Mouse (Mus musculus) macrophage (primary cell): ENCODE results near the gene Cmtr1. TPM values are rescaled to one million over a fixed set of nuclear protein-coding genes. Genes with fewer than 3 reads are reported as not detected.
"Not testable (repeated sequence)": the region's sequence is repeated elsewhere in the genome, so short reads cannot be mapped to it uniquely, and the experiment has no call there.

ENCODE experiments used
- H3K27ac ChIP-seq: fragments of 350-480 bp; formaldehyde crosslinking; 2 replicates; pipeline ENCODE4 v1.9.0; 2021
- H3K36me3 ChIP-seq: fragments of 350-480 bp; formaldehyde crosslinking; 2 replicates; pipeline ENCODE4 v1.9.0; 2021; ENCODE audit errors: inconsistent target
- H3K4me3 ChIP-seq: fragments of 350-480 bp; formaldehyde crosslinking; 2 replicates; pipeline ENCODE4 v1.9.0; 2021; ENCODE audit errors: inconsistent target
- H3K79me2 ChIP-seq: fragments of 350-480 bp; formaldehyde crosslinking; 2 replicates; pipeline ENCODE4 v1.9.0; 2021; ENCODE audit errors: inconsistent target
- WGBS: methylation state at CpG from one replicate; pipeline ENCODE4 v1.1.7; 2026; ENCODE audit warnings: inconsistent platforms; ENCODE audit not compliant: missing documents; 5-methylcytosine and 5-hydroxymethylcytosine counted together
- polyA plus RNA-seq: library from polyadenylated mRNA; stranded (reverse); fragments of 250-400 nt; gene quantifications from 3 replicates; pipeline ENCODE4 v1.2.4, GENCODE M21; 2018; ENCODE audit warnings: inconsistent platforms

The Cmtr1 gene
- polyA plus RNA-seq, 1 experiment from 2014 or later, result 37.1 TPM

DNA sequence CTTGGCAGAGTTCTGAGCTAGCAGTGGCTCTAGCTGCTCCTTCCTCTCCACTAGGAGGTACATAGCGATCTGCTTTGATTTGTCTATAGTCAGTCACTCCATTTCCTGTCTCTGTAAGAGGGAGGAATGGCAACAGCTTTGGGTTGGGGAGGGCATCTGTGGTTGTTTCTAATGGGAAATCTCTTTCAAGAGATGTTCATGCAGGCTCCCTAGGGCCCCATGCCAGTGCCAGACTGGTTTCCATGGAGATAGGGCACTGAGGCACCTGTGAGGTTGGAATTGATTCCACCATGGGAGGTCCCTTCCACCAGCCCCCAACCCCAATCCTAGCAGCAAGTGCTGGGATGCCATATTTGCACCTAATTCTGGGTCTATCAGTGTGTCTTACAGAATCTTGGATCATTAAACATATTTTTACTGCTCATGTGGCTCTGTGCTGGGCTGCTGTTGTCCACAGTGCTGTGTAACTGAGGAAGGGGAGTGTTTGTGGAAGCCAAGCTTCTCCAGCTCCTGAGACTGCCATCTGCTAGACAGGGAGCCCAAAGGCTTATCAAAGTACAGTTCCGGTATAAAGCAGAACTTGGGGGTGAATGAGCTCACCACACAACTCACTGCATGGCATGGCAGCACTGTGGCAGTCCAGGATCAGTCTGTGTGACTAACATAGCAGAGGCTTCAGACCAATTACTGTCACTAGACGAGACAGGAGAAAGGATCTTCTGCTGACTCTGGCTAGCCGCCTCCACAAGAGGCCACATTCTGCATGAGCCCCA is 42.7 kb downstream of the Cmtr1 start:
- no peak overlapping the region for H3K27ac ChIP-seq
- 58% methylated on average over 4 of the region's 4 CpGs for WGBS
- no peak overlapping the region for H3K4me3 ChIP-seq
- peaks cover 65% of the 10 kb centered on the region for H3K36me3 ChIP-seq
- no peaks in the 10 kb centered on the region for H3K79me2 ChIP-seq

GRCm38 (mm10) chr17:29704781-29705180 is 44.4 kb downstream of the Cmtr1 start:
- Histone ChIP-seq H3K36me3 (peaks cover 49% of the 10 kb centered on the region), H3K27ac (no peak overlapping the region), H3K79me2 (no peaks in the 10 kb centered on the region), H3K4me3 (no peak overlapping the region)
- 54% methylated on average over 3 of the region's 3 CpGs for WGBS

- H3K36me3 ChIP-seq, result peaks cover 38% of the 10 kb centered on the region
- H3K27ac ChIP-seq, result no peak overlapping the region
- no peaks in the 10 kb centered on the region for H3K79me2 ChIP-seq
- 97% methylated on average over 5 of the region's 5 CpGs for WGBS
- no peak overlapping the region for H3K4me3 ChIP-seq
Observed at GRCm38 (mm10) chr17:29705881-29706280, 45.5 kb downstream of the Cmtr1 start.

DNA sequence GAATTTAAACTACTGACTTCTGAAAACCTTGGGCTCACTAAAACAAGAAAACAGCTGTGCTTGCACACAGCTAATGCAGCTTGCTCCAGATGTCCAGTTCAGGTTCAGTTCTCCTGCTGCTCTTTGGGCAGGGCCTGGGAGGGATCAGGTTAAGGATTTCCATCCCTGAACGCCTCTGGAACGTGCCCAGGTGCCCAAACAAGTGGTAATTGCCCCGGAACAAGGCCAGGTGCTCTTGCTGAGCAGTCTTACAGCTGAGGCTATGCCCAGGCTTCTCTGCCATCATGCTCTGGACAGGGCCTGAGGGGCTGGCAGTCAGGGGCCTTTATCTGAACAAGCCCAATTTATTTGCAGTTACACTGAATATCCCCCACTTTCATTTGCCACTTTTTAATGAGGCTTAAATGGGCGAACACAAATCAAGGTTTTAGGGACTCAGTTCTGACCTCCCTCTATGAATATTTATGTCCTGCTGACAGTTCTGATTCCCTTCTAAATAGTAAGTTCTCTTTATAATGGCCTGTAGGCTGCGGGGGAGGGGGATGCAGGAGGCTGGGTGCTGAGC is 46.7 kb downstream of the Cmtr1 start:
- Histone ChIP-seq H3K79me2 (no peaks in the 10 kb centered on the region), H3K27ac (no peak overlapping the region), H3K4me3 (no peak overlapping the region), H3K36me3 (peaks cover 26% of the 10 kb centered on the region)
- 100% methylated on average over 5 of the region's 5 CpGs for WGBS

GRCm38 (mm10) chr17:29708783-29709182 is 48.4 kb downstream of the Cmtr1 start:
- Histone ChIP-seq H3K27ac (no peak overlapping the region), H3K4me3 (no peak overlapping the region), H3K36me3 (peaks cover 12% of the 10 kb centered on the region), H3K79me2 (no peaks in the 10 kb centered on the region)
- 66% methylated on average over 5 of the region's 5 CpGs for WGBS

DNA sequence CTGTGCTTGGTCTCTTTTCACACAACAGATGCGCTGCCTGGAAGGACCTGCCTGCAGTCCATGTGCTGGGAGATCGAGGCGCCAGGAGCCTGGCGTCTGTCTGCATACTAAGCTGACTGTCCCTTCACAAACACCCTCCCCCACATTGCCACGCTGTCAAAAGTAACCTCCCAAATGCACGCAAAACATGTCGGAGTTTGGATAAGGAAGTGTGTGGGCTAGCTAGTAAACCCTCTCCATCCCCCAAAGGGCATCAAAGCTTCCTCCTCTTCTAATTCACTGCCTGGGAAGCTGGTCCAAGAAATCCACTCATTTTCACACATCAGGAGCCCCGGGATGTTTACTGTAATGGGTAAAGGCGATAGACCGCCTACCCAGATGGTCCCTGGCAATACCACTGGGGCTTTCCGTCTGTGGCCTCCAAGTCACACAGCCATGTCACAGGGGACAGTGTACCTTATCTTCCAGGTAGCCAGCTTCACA is 50.2 kb downstream of the Cmtr1 start:
- WGBS, result 98% methylated on average over 11 of the region's 11 CpGs
- H3K27ac ChIP-seq, result no peak overlapping the region
- no peaks in the 10 kb centered on the region for H3K79me2 ChIP-seq
- H3K36me3 ChIP-seq, result no peaks in the 10 kb centered on the region
- H3K4me3 ChIP-seq, result no peak overlapping the region

GRCm38 (mm10) chr17:29711076-29711744 is 50.8 kb downstream of the Cmtr1 start:
- Histone ChIP-seq H3K79me2 (no peaks in the 10 kb centered on the region), H3K4me3 (no peak overlapping the region), H3K36me3 (no peaks in the 10 kb centered on the region), H3K27ac (no peak overlapping the region)
- 89% methylated on average over 19 of the region's 19 CpGs for WGBS

GRCm38 (mm10) chr17:29711745-29712431 is 51.5 kb downstream of the Cmtr1 start:
- no peaks in the 10 kb centered on the region for H3K79me2 ChIP-seq
- no peak overlapping the region for H3K27ac ChIP-seq
- WGBS, result 87% methylated on average over 6 of the region's 8 CpGs
- no peak overlapping the region for H3K4me3 ChIP-seq
- H3K36me3 ChIP-seq, result no peaks in the 10 kb centered on the region

GRCm38 (mm10) chr17:29712565-29712964 is 52.2 kb downstream of the Cmtr1 start:
- Histone ChIP-seq H3K4me3 (no peak overlapping the region), H3K79me2 (no peaks in the 10 kb centered on the region), H3K27ac (no peak overlapping the region), H3K36me3 (no peaks in the 10 kb centered on the region)
- 90% methylated on average over 6 of the region's 7 CpGs for WGBS

DNA sequence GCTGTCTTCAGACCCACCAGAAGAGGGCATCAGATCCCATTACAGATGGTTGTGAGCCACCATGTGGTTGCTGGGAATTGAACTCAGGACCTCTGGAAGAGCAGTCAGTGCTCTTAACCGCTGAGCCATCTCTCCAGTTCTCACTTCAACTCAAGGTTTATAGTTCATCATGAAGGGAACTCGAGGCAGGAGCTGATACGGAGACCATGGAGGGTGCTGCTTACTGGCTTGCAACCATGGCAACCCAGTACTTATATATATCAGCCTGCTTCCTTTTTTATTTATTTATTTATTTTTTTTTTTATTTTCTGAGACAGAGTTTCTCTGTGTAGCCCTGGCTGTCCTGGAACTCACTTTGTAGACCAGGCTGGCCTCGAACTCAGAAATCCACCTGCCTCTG is 53.3 kb downstream of the Cmtr1 start:
- not testable (repeated sequence) for H3K27ac ChIP-seq, H3K79me2 ChIP-seq, H3K36me3 ChIP-seq, H3K4me3 ChIP-seq
- 88% methylated on average over 3 of the region's 4 CpGs for WGBS

DNA sequence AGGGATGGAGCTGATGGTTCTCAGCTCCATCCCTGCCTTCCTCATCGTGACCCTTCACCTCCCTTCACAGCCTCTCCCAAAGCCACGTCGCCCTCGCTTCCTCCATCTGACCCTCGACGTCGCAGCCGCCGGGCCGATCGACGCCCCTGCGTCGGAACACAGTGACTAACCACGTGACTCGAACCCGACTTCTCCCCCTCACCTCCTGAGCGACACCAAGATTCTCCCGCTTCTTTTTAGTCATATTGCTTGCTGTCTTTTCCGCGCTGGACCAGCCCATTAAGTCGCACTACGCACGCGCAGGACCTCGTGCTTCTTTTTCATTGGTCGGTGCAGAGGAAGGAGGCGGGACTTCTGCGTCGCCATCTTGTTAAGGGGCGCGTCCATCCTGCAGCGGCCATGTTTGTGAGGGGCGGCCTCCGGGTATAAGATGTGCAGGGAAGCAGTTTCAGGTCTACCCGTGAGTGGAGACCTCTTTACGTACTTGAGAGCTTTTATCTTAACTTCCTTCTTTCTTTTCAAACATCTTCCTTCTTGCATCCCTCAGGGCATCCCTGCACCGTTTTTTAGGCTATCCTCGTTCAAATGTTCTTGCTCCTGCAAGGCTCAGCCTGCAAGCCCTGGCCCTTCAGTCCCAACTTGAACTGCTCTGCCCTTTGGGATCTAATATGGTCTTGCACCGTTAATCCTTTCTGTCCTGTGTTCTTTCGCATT is 56.5 kb downstream of the Cmtr1 start, which contains the start of gene Ccdc167:
Gene Ccdc167, minus strand, starts transcription at position 313 of the 714 bp plus-strand sequence.
- WGBS, result 6% methylated on average over 41 of the region's 41 CpGs
- Histone ChIP-seq H3K27ac (peak within 1 kb of the TSS; percentile 40), H3K36me3 (no peaks in the 10 kb centered on the region), H3K79me2 (no peaks in the 10 kb centered on the region), H3K4me3 (peak within 1 kb of the TSS; percentile 73)

GRCm38 (mm10) chr17:29718660-29719059 is 58.3 kb downstream of the Cmtr1 start:
- Histone ChIP-seq H3K4me3 (no peak overlapping the region), H3K79me2 (no peaks in the 10 kb centered on the region), H3K27ac (no peak overlapping the region), H3K36me3 (no peaks in the 10 kb centered on the region)
- WGBS, result 90% methylated on average over 8 of the region's 8 CpGs

DNA sequence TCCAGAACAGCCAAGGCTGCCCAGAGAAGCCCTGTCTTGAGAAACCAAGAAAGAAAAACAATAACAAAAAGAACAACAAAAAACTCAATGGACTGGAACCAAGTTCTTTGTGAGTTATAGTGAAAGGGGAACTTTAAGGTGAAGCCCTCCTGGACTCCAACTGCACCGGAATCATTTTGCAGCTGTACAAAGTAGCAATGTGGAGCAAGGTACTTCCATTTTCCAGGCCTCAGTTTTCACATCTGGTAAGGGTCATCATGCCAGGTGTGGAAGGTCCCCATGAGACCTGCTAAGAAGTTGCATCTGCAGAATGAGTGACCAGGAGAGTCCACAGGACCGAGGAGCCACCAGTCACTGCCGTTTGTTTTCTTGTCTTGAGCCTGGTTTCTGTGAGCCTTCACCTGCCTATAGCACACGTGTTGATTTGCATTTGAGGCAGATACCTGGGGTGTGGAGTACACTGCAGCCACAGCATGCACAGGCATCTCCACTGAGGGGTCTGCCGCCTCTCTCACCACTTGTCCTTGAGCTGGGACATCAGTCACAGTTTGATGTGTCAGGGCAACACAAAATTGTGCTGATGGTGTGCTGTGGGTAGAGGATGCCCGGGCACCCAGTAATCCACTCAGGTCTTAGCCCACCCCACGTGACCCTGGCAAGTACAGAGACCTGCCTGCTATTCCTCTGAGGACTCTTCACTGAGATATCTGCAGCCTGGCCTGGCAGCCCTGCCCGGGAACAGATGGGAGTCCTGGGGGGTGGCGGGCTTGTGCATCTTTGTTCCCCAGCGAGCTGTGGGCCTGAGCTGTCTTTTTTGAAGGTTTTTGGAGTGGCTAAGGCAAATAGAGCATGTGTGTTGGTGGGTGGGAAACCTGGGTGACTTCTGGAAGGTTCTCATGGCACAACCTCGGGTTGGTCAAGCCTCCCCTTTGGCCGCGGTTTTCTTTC is 59.5 kb downstream of the Cmtr1 start:
- 89% methylated on average over 13 of the region's 13 CpGs for WGBS
- no peak overlapping the region for H3K27ac ChIP-seq
- no peaks in the 10 kb centered on the region for H3K79me2 ChIP-seq
- no peaks in the 10 kb centered on the region for H3K36me3 ChIP-seq
- H3K4me3 ChIP-seq, result no peak overlapping the region
